Mouse (Mus musculus) ovary, adult 2 months (tissue): ENCODE results near the gene Slc7a6. TPM values are rescaled to one million over a fixed set of nuclear protein-coding genes. Genes with fewer than 3 reads are reported as not detected.

Experiments
- polyA plus RNA-seq: library from polyadenylated mRNA; depleted of rRNA; stranded (reverse); fragments of >200 nt; gene quantifications from 2 replicates; pipeline ENCODE4 v1.2.3, GENCODE M21; 2012; rRNA removed

Gene Slc7a6
- polyA plus RNA-seq = 48.7 and 68.6 TPM in 2 replicates

DNA sequence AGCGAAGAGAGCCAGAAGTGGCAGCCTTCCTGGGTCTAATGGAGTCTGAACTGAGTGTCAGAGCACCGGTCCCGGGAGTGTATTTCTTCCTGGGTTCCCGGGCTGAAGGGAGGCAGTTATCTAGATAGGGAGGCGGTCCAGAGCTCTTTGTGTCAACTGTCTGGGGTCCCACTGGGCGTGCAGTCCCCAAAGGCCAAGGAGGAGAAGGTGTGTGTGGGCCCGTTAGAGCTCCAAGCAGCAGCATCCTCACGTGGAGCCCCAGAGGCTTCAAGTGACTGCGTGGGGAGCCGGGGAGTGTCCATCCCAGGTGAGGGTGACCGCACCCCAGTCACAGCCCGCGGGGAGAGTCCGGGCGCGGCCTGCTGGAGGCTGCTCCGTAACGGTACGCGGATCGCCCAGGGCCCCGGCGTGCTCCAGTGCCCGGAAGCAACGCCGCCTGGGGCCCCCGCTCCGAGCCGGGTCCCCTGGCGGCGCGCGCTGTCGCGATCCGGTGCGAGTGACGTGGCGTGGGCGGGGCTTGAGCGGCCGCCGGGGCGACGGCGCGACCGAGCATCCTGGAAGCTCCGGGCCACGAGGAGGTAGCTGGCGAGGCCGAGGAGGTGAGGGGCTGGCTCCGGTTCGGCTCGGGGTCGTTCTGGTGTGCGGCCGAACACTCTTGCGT is at the start of gene Slc7a6:
Gene Slc7a6, plus strand, starts transcription at position 502 of the 661 bp plus-strand sequence.

DNA sequence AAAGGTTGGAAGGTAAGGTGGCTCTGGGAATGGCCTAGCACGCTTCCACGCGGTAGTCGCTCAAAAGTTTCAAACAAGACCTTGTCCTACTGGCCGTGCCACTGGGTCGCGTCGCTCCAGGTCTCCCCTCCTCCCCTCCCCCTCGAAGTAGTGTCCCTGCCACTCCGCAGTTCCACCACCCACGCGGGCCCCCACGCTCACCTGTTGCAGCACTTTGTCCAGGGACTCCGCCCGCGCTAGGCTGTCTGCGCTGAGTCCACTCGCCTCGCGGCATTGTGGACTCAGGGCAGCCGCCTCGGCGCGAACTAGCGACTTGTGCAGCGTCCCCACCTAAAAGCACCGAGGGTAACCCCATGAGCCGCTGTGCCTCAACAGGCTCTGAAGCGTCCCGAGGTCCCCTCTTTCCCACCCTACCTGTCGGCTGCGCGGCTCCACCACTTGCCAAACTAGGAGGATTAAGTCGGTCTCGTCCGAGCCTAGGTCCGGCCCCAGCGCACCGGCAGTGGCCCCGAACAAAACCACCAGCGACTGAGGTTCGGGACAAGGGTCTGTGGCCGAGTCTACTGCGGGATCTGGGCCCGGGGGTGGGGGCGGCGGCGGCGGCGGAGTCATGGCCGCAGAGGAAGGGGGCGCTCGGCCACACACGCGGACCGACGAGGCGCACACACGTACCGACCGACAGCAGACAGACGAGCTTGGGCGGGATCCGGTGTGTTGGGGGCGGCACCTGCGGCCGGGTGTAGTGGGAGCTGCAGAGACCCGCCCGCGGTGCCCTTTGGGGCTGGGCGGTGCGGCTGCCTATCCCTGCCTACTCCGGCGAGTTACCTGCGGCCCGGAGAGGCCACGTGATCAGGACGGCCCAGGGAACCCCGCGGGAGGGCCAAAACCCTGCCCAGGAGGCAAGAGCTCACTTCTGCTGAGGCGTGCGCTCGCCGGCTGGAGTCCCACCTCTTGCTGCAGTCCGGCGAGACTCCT is 32.2 kb upstream of the Slc7a6 start, which contains the start of gene Esrp2:
Gene Esrp2, minus strand, starts transcription at position 819 of the 975 bp plus-strand sequence.

DNA sequence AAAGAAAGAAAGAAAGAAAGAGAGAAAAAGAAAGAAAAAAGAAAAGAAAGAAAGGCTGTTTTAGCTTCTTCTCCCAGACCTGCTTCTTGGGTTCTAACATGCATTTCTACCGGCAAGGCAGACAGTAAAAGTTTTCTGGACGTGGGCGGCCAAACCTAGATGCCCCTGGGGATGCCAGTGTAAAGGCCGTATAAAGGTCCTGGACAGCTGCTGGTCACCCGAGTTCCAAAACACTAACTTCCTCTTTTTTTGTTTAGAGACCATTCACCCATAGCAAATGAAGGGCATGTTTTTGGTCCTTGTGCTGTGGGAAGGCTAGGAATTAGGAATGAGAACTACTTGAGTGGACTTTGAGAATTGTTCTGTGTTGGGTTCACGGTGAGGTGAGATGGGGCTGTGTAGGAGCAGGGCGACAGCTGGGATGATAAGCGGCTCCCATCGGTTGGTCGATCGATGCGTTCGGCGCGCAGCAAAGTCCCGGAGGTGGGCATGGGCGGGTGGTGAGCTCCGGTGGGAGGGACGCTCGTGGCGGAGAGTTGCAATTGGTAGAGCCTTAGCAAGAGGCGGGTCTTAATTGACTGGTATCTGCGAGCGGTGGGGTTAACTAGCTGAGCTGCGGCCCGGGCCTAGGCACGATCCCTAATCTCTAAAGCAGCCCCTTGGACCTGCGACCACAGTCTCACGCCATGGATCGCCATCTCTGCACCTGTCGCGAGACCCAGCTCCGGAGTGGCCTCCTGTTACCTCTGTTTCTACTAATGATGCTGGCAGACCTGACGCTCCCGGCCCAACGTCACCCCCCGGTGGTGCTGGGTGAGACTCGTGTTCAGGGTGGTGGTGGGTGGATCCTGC is 18.6 kb upstream of the Slc7a6 start, which contains the start of gene Pla2g15:
Gene Pla2g15, plus strand, starts transcription at position 599 of the 852 bp plus-strand sequence.

DNA sequence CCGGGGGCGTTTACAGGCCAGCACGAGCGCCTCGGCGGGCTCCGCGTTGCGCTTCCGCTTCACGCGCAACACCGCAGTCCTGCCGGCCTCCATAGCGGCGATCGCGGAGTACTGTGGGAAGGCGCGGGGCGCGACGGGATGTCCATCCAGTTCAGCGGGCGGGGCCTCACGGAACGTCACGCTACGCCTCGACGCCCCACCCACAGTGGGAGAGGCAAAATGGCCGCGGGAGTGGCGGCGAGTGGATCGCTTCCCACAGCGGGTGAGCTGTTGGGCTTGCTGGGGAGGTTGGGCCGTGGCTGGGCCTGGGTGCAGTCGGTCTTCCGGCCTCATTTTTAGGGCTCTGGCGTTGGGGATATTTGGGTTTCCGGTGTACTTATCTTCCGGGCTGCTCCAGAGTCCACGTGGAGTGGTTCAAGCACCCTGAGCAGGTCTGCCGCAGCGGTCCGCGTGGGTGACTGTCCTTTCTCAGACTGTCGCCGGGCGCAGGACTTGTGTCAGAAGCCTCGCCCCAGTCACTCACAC is 42.2 kb downstream of the Slc7a6 start, which contains the start of the genes Slc7a6os and Prmt7:
Gene Slc7a6os, minus strand, starts transcription at position 115 of the 525 bp plus-strand sequence.
Gene Prmt7, plus strand, starts transcription at position 116 of the 525 bp plus-strand sequence.

Other genes starting within 250 kb of the Slc7a6 start
- 4.0 and 6.0 TPM in 2 replicates for gene Ctrl, start 235.0 kb upstream of the Slc7a6 start, polyA plus RNA-seq
- 143 and 177 TPM in 2 replicates for gene Psmb10, start 230.4 kb upstream of the Slc7a6 start, polyA plus RNA-seq
- gene Lcat, start 225.5 kb upstream of the Slc7a6 start, polyA plus RNA-seq = 5.1 and 8.3 TPM in 2 replicates
- 97.5 and 103 TPM in 2 replicates for gene Slc12a4, start 202.8 kb upstream of the Slc7a6 start, polyA plus RNA-seq
- 0.49 and 0.52 TPM in 2 replicates for gene Dpep3, start 189.4 kb upstream of the Slc7a6 start, polyA plus RNA-seq
- gene Dus2, start 177.5 kb upstream of the Slc7a6 start, polyA plus RNA-seq = 10.5 and 12.3 TPM in 2 replicates
- gene Dpep2nb, start 162.9 kb upstream of the Slc7a6 start, polyA plus RNA-seq = not detected in 2 replicates
- 14.6 and 19.5 TPM in 2 replicates for gene Ddx28, start 157.0 kb upstream of the Slc7a6 start, polyA plus RNA-seq
- 21.8 and 35.0 TPM in 2 replicates for gene Nfatc3, start 110.0 kb upstream of the Slc7a6 start, polyA plus RNA-seq
- gene Esrp2, start 31.9 kb upstream of the Slc7a6 start, polyA plus RNA-seq = 20.6 and 21.5 TPM in 2 replicates
- 23.2 and 23.3 TPM in 2 replicates for gene Pla2g15, start 18.5 kb upstream of the Slc7a6 start, polyA plus RNA-seq
- gene Slc7a6os, start 42.1 kb downstream of the Slc7a6 start, polyA plus RNA-seq = 23.7 and 26.1 TPM in 2 replicates
- gene Prmt7, start 42.1 kb downstream of the Slc7a6 start, polyA plus RNA-seq = 44.0 and 46.4 TPM in 2 replicates
- gene Smpd3, start 169.1 kb downstream of the Slc7a6 start, polyA plus RNA-seq = 2.3 and 3.7 TPM in 2 replicates
- 3.5 TPM in 2 replicates for gene Zfp90, start 246.5 kb downstream of the Slc7a6 start, polyA plus RNA-seq